Mouse (Mus musculus): ENCODE results near the gene Kdelr3.

Gene Kdelr3

GRCm38 (mm10) chr15:79511553-79512320 is 4.5 kb upstream of the Kdelr3 start:
- peak; percentile 94 for DNase-seq

GRCm38 (mm10) chr15:79513940-79514339 is 2.3 kb upstream of the Kdelr3 start:
- DNase-seq = no peak

GRCm38 (mm10) chr15:79517710-79518109 is 1.5 kb downstream of the Kdelr3 start:
- DNase-seq = no peak

- DNase-seq = no peak
Observed at GRCm38 (mm10) chr15:79518571-79518970, 2.4 kb downstream of the Kdelr3 start.

- DNase-seq = no peak
Observed at GRCm38 (mm10) chr15:79519400-79520220, 3.4 kb downstream of the Kdelr3 start.

- no peak for DNase-seq
Observed at GRCm38 (mm10) chr15:79525564-79525963, 9.4 kb downstream of the Kdelr3 start.

GRCm38 (mm10) chr15:79525979-79526768 is 10.0 kb downstream of the Kdelr3 start:
- no peak for DNase-seq

- DNase-seq = no peak
Observed at GRCm38 (mm10) chr15:79527192-79527591, 11.0 kb downstream of the Kdelr3 start.

- DNase-seq = no peak
Observed at GRCm38 (mm10) chr15:79527991-79528639, 11.9 kb downstream of the Kdelr3 start.

- DNase-seq = no peak
Observed at GRCm38 (mm10) chr15:79529935-79530334, 13.7 kb downstream of the Kdelr3 start.

GRCm38 (mm10) chr15:79533796-79534195 is 17.6 kb downstream of the Kdelr3 start:
- no peak for DNase-seq

GRCm38 (mm10) chr15:79543968-79544367 is 27.8 kb downstream of the Kdelr3 start:
- no peak for DNase-seq

GRCm38 (mm10) chr15:79545496-79545895 is 29.3 kb downstream of the Kdelr3 start:
- no peak for DNase-seq

- DNase-seq = peak; percentile 51
Observed at GRCm38 (mm10) chr15:79545921-79546399, 29.7 kb downstream of the Kdelr3 start.

- peak; percentile 99 for DNase-seq
Observed at GRCm38 (mm10) chr15:79546410-79547288, 30.4 kb downstream of the Kdelr3 start, which contains the start of gene Ddx17. Ddx17 (minus strand) TSS chr15:79546741.

- peak; percentile 35 for DNase-seq
Observed at GRCm38 (mm10) chr15:79547289-79547820, 31.1 kb downstream of the Kdelr3 start.

- DNase-seq = no peak
Observed at GRCm38 (mm10) chr15:79548226-79548625, 32.0 kb downstream of the Kdelr3 start.

GRCm38 (mm10) chr15:79552566-79552965 is 36.4 kb downstream of the Kdelr3 start:
- DNase-seq = no peak

GRCm38 (mm10) chr15:79559649-79560048 is 43.4 kb downstream of the Kdelr3 start:
- no peak for DNase-seq

GRCm38 (mm10) chr15:79562417-79562816 is 46.2 kb downstream of the Kdelr3 start:
- peak; percentile 24 for DNase-seq

Data from right cerebral cortex, postnatal 14 days (tissue).